Mouse (Mus musculus) stomach, embryonic 15.5 days (tissue): ENCODE results near the gene Ly6g6c. TPM values are rescaled to one million over a fixed set of nuclear protein-coding genes. Genes with fewer than 3 reads are reported as not detected.

Experiments
- ATAC-seq: fragments of 200-750 bp; cut with Nextera tagmentation; 2 replicates; pipeline ENCODE4 v1.8.0; 2017; ENCODE audit warnings: low read depth, moderate number of reproducible peaks, moderate TSS enrichment; ENCODE audit not compliant: insufficient read depth, low FRiP score
- H3K27ac ChIP-seq: fragments of 300-500 bp; sonication (generic); 2 replicates; pipeline ENCODE4 v1.5.1; 2015; ENCODE audit warnings: mild to moderate bottlenecking, inconsistent platforms
- H3K27me3 ChIP-seq: fragments of 300-500 bp; sonication (generic); replicated peaks from 2 replicates; pipeline ENCODE4 v1.6.1; 2015; ENCODE audit warnings: inconsistent platforms
- H3K36me3 ChIP-seq: fragments of 300-500 bp; sonication (generic); 2 replicates; pipeline ENCODE4 v1.6.1; 2015; ENCODE audit warnings: inconsistent platforms
- H3K4me1 ChIP-seq: fragments of 300-500 bp; sonication (generic); 2 replicates; pipeline ENCODE4 v1.6.1; 2015; ENCODE audit warnings: inconsistent platforms
- H3K4me2 ChIP-seq: fragments of 300-500 bp; sonication (generic); 2 replicates; pipeline ENCODE4 v1.6.1; 2015; ENCODE audit warnings: mild to moderate bottlenecking, inconsistent platforms
- H3K4me3 ChIP-seq: fragments of 300-500 bp; sonication (generic); replicated peaks from 2 replicates; pipeline ENCODE4 v1.5.1; 2015; ENCODE audit warnings: inconsistent platforms
- H3K9ac ChIP-seq: fragments of 300-500 bp; sonication (generic); 2 replicates; pipeline ENCODE4 v1.6.1; 2015; ENCODE audit warnings: inconsistent platforms
- H3K9me3 ChIP-seq: fragments of 300-500 bp; sonication (generic); 2 replicates; pipeline ENCODE4 v1.6.1; 2016; ENCODE audit warnings: inconsistent platforms
- WGBS: fragments of 180-500 bp; shearing (Covaris S2); methylation state at CpG from one replicate; pipeline ENCODE4 v1.1.7; 2015; 5-methylcytosine and 5-hydroxymethylcytosine counted together
- polyA plus RNA-seq: library from polyadenylated mRNA; unstranded; fragments of >200 nt; fragmentation: Nextera tagmentation; extraction: Ambion mirVana; gene quantifications from 2 replicates; pipeline ENCODE4 v1.2.1, GENCODE M21; 2015

Gene Ly6g6c
- polyA plus RNA-seq, 1 experiment from 2014 or later: 17.2 TPM

DNA sequence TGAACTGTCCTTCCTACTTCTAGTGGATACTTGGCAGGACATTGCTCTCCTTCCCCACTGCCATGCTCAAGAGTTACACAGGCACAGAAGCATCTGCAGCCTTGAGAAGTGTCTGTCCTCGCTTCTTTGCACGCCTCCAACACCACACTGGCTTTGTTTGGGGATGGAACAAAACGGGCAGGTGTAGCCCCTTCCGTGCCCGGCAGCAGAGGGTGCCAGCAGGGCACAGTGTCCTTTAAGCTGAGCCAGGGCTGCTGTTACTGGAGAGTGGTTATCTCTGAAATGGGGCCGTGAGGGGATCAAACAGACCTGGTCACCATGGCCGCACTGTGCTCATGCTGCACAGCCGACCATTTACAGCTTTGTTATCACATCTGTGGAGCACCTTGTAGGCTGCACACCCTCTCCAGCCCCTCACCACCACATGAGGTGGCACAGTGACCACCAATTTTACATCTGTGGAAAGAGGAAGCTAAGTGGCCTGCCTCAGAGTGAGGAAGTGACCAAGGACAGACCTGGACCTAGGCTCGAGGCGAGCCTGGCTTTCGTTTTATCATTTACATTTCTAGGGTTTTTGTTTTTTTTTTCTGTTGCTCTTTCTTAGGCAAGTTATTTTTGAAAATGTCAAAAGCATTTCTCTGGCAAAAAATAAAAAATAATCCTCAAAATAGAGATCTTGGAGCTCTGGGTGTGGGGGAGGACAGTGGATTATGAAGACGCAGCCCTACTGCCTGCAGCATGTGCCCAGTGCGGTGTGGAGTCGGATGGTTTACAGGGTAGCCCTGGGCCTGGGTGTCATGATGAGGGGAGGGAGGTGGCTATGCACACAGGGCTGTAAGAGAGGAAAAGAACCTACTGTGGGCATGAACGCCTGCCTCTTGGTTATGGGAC lies 29.5 kb downstream of the Ly6g6c start:
- H3K9ac ChIP-seq: no peak overlapping the region
- peaks cover 54% of the 10 kb centered on the region for H3K36me3 ChIP-seq
- H3K27me3 ChIP-seq: no peaks in the 10 kb centered on the region
- H3K27ac ChIP-seq: no peak overlapping the region
- no peak for ATAC-seq
- H3K4me3 ChIP-seq: no peak overlapping the region
- 88% methylated on average over 15 of the region's 15 CpGs for WGBS
- no peaks in the 10 kb centered on the region for H3K9me3 ChIP-seq
- H3K4me2 ChIP-seq: no peak overlapping the region
- H3K4me1 ChIP-seq: peaks cover 9% of the 10 kb centered on the region

DNA sequence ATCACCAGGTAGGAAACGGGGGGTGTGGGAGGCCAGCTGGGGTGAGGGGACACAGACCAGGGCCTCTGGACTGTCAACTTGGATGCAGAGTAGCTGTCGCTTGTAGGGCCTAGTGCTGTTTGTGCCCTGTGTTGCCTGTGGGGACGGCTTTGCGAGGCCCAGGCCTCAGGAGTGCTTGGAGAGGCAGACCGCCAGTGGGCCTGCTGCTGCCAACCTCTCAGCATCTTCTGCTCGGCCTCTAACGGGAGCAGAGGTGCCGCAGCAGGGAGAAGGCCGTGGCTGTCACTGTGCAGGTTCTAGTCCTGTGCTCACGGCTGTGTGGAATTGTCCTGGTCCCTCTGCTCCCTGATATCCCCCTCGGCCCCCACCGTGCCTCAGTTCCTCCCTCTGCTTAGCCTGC lies 31.4 kb downstream of the Ly6g6c start:
- H3K36me3 ChIP-seq: peaks cover 68% of the 10 kb centered on the region
- 84% methylated on average over 12 of the region's 12 CpGs for WGBS

DNA sequence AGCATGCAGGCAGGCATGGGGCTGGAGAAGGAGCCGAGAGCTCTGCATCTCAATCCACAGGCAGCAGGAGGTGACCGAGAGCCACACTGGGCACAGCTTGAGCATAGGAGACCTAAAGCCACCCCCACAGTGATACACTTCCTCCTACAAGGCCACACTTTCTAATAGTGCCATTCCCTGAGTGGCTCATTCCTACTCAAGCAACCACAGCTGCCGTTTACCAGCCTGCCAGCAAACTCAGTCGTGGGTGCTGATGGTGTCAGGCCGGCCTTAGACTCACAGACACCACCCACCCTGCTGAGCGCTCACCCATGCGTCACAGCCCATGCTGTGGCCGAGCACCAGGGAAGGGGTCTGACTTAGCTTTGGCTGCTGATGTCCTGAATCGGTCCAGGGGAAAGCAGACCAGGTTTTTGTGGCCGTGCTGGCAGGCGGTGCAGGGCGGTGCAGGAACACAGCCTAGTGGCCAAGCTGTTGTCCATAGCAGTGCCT lies 32.0 kb downstream of the Ly6g6c start:
- H3K4me2 ChIP-seq: no peak overlapping the region
- no peak overlapping the region for H3K4me3 ChIP-seq
- H3K27me3 ChIP-seq: no peaks in the 10 kb centered on the region
- no peak overlapping the region for H3K9ac ChIP-seq
- H3K36me3 ChIP-seq: peaks cover 70% of the 10 kb centered on the region
- no peak overlapping the region for H3K27ac ChIP-seq
- no peak for ATAC-seq
- H3K9me3 ChIP-seq: no peaks in the 10 kb centered on the region
- WGBS: 88% methylated on average over 12 of the region's 12 CpGs
- H3K4me1 ChIP-seq: no peaks in the 10 kb centered on the region

More for the DNA sequence above, 31.4 kb downstream of the Ly6g6c start:
- H3K27me3 ChIP-seq: no peaks in the 10 kb centered on the region
- no peak overlapping the region for H3K4me2 ChIP-seq
- H3K9ac ChIP-seq: no peak overlapping the region
- H3K9me3 ChIP-seq: no peaks in the 10 kb centered on the region
- no peak for ATAC-seq
- no peak overlapping the region for H3K27ac ChIP-seq
- H3K4me3 ChIP-seq: no peak overlapping the region
- H3K4me1 ChIP-seq: no peaks in the 10 kb centered on the region

DNA sequence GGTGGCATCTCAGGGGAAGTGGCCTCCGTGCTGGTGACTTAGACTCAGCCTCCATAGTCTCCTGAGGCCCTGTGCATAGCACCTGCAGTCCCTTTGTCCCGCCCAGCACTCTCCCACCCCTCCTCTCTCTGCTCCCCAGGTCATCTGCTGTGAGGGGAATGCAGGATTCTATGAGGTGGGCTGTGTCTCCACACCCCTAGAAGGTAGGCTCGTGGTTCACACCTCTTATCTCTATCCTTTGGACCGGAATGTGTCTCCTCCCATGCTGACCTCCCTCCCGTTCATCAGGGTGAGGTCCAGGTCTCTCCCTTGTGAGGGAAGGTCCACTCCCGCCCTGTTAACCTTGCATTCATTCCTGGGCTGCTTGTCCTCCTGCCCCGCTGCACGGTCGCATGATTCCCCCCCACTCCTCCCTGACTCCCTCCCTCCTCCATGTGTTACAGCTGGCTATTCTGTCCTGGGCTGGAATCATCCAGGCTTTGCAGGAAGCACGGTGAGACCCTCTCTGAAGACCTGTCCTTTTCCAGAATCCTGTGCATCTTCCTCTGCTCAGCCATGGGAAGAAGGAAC lies 35.1 kb downstream of the Ly6g6c start:
- WGBS: 62% methylated on average over 10 of the region's 10 CpGs
- no peak for ATAC-seq
- H3K4me3 ChIP-seq: no peak overlapping the region
- peaks cover 56% of the 10 kb centered on the region for H3K36me3 ChIP-seq
- no peaks in the 10 kb centered on the region for H3K4me1 ChIP-seq
- H3K9me3 ChIP-seq: no peaks in the 10 kb centered on the region
- H3K9ac ChIP-seq: no peak overlapping the region
- H3K27me3 ChIP-seq: no peaks in the 10 kb centered on the region
- H3K27ac ChIP-seq: no peak overlapping the region
- H3K4me2 ChIP-seq: no peak overlapping the region

DNA sequence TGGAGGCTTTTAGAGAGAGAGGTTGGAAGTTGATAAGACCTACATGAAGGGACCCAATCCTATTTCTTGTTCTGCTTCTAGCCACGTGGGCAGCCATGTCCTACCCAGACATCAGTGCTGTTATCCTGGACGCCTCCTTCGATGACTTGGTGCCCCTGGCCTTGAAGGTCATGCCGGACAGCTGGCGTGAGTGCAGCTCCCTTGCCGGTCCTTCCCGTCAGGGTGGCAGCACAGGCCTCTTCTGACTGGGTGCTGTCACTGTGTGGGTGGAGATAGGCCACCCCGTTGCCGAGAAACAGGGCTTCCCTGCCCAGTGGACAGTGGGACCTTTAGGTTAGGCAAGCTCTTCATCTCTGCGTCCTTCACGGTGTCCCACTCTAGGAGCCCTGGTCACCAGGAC lies 36.0 kb downstream of the Ly6g6c start:
- peaks cover 1% of the 10 kb centered on the region; the same call in 1 of the 2 replicates for H3K4me1 ChIP-seq
- H3K9ac ChIP-seq: no peak overlapping the region
- ATAC-seq: no peak
- H3K4me2 ChIP-seq: no peak overlapping the region
- WGBS: 87% methylated on average over 11 of the region's 11 CpGs
- peaks cover 50% of the 10 kb centered on the region for H3K36me3 ChIP-seq
- no peaks in the 10 kb centered on the region for H3K9me3 ChIP-seq
- H3K27ac ChIP-seq: no peak overlapping the region
- H3K27me3 ChIP-seq: no peaks in the 10 kb centered on the region
- H3K4me3 ChIP-seq: no peak overlapping the region

DNA sequence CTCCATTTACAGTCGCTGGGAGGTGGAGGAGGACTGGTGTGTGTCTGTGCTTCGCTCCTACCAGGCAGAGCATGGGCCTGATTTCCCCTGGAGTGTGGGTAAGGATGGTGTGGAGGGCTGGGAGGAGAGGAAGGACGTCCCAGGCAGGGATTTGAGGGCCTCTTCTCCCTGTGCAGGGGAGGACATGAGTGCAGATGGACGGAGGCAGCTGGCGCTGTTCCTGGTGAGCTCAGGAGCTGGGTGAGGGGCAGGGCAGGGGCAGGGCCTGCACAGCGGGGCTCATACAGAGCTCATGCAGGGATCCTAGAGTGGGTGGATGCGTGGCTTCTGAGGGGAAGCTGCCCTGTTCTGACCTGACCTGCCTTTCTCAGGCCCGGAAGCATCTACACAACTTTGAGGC lies 37.1 kb downstream of the Ly6g6c start:
- H3K9me3 ChIP-seq: no peaks in the 10 kb centered on the region
- 73% methylated on average over 8 of the region's 8 CpGs for WGBS
- peaks cover 40% of the 10 kb centered on the region for H3K36me3 ChIP-seq
- H3K4me1 ChIP-seq: peaks cover 3% of the 10 kb centered on the region; the same call in 1 of the 2 replicates
- no peak for ATAC-seq
- no peak overlapping the region for H3K4me2 ChIP-seq
- no peak overlapping the region for H3K27ac ChIP-seq
- H3K4me3 ChIP-seq: no peak overlapping the region
- H3K9ac ChIP-seq: no peak overlapping the region
- H3K27me3 ChIP-seq: no peaks in the 10 kb centered on the region

DNA sequence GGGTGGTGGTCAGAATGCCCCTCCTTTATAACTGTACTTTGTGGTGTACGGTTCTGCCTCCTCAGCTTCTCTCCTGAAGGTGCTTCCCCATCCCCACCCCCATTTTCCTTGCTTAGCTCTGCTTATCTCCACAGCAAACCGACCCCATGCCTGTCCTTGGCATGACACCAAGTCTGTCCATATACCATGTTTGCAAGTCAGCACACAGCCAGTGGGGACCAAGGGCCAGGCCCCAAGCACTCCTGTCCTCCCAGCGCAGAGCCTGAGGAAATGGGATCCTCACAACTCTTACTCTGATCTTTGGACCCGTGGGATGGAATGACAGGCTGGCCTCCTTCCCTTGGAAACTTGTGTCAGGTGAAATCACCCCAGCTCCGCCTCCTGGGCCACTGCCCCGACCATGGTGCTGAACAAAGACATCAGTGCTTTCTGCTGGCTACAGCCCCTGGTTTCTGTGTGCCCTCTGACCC lies 38.1 kb downstream of the Ly6g6c start:
- Histone ChIP-seq H3K27me3 (no peaks in the 10 kb centered on the region), H3K9me3 (no peaks in the 10 kb centered on the region), H3K27ac (no peak overlapping the region), H3K9ac (no peak overlapping the region), H3K4me1 (peaks cover 3% of the 10 kb centered on the region; the same call in 1 of the 2 replicates), H3K4me3 (no peak overlapping the region), H3K36me3 (peaks cover 37% of the 10 kb centered on the region), H3K4me2 (no peak overlapping the region)
- ATAC-seq: 0 out of 2 replicates have a peak, but pooled peaks have one; percentile 12
- WGBS: 57% methylated on average over 6 of the region's 6 CpGs

DNA sequence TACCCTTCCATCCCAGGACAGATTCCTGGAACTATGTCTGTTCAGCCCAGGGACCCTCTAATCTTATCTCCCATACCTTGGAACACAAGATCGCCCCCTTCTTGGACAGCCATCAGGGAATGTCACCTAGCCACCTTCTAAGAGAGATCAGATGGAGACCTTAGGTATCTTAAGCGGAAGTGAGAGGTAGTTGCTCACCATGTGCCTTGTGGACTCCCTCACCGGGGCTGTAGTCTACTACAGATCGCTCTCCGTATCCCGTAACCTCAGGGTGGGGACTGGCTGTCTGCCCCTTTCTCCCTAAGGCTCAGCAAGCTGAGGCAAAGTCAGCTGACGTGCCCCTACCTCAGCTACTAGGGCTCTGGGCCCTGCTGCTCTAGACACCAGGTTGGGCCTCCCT lies 38.9 kb downstream of the Ly6g6c start:
- no peak overlapping the region for H3K4me2 ChIP-seq
- H3K27ac ChIP-seq: no peak overlapping the region
- peaks cover 34% of the 10 kb centered on the region for H3K36me3 ChIP-seq
- ATAC-seq: no peak
- WGBS: 91% methylated on average over 7 of the region's 7 CpGs
- no peak overlapping the region for H3K4me3 ChIP-seq
- H3K4me1 ChIP-seq: peaks cover 3% of the 10 kb centered on the region; the same call in 1 of the 2 replicates
- H3K9ac ChIP-seq: no peak overlapping the region
- H3K27me3 ChIP-seq: no peaks in the 10 kb centered on the region
- no peaks in the 10 kb centered on the region for H3K9me3 ChIP-seq

DNA sequence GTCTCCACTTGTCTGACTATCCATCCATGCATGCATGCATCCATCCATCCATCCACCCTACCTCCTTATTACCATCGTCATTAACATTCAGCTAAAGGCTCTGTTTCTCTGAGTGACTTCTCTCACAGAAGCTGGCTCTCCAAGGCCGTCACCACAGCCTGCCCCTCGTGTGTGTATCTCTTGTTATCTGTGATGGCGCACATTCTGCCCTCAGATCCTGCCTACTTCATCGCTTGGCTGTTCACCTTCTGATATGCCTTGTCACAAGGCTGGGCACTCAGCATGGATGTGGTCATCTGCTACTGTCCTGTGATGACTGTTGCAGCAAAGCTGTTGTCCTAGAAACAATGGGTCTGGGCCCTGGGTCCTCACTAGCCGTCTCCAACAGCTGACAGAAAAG lies 39.6 kb downstream of the Ly6g6c start:
- Histone ChIP-seq H3K36me3 (peaks cover 29% of the 10 kb centered on the region), H3K4me1 (peaks cover 3% of the 10 kb centered on the region; the same call in 1 of the 2 replicates), H3K9me3 (no peaks in the 10 kb centered on the region), H3K9ac (no peak overlapping the region), H3K4me2 (no peak overlapping the region), H3K27me3 (no peaks in the 10 kb centered on the region), H3K4me3 (no peak overlapping the region), H3K27ac (no peak overlapping the region)
- peak; percentile 72; the same call in 1 of the 2 replicates for ATAC-seq
- 67% methylated on average over 6 of the region's 6 CpGs for WGBS

DNA sequence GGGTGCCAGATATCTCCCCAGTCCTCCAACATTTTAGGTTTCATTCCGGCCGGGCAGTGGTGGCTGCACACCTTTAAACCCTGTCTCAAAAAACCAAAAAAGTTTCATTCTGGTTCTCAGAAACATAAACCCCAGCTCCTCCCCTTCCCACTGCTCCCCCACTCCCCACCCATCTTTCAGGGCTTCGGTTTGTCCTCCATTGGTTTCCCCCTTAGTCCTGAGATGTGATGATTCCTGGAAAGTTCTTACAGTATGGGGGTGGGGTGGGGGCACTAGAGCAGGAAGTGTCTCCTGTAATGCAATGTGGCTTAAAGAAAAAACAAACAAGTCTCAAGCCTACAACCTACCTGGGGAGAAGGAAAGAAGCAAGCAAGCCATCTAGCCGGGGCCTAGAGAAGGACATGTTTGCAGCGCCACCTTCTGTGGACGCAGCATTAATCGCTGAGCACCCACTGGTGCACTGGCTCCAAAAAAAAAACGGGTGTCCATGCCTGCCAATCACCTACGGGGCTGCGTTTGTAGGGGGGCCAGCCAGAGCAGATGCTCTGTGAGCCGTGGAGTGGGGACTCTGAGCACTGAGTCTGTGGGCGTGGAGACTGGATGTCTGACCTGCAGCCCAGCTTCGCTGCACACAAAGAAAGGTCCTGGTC lies 40.7 kb downstream of the Ly6g6c start:
- peaks cover 19% of the 10 kb centered on the region for H3K36me3 ChIP-seq
- H3K4me3 ChIP-seq: no peak overlapping the region
- H3K27ac ChIP-seq: no peak overlapping the region
- WGBS: 26% methylated on average over 13 of the region's 13 CpGs
- no peaks in the 10 kb centered on the region for H3K27me3 ChIP-seq
- no peaks in the 10 kb centered on the region for H3K9me3 ChIP-seq
- H3K4me2 ChIP-seq: 0 out of 2 replicates have a peak overlapping the region, but pooled peaks have one; percentile 21
- peaks cover 3% of the 10 kb centered on the region; the same call in 1 of the 2 replicates for H3K4me1 ChIP-seq
- H3K9ac ChIP-seq: no peak overlapping the region
- ATAC-seq: no peak

DNA sequence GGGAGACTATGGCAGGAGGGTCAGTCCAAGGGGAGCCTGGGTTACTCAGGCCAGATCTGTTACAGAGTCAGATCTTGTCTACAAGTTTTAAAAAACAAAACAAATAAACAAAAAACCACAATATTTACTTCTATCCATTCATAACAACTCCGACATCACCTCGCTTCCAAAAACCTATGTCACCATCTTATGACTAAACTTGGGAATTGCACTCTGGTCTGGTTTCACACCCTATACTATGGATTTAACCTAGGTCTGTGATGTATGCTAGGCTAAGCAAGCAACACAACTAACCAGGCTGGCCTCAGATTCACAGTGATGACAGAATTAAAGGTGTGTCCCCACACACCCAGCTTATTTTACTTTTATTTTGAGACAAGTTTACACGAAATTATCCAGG lies 41.3 kb downstream of the Ly6g6c start:
- WGBS: 64% methylated on average over 3 of the region's 3 CpGs
- Histone ChIP-seq H3K9ac (no peak overlapping the region), H3K27ac (no peak overlapping the region), H3K4me3 (no peak overlapping the region), H3K36me3 (peaks cover 13% of the 10 kb centered on the region), H3K27me3 (no peaks in the 10 kb centered on the region), H3K4me2 (no peak overlapping the region), H3K4me1 (peaks cover 3% of the 10 kb centered on the region; the same call in 1 of the 2 replicates), H3K9me3 (no peaks in the 10 kb centered on the region)
- ATAC-seq: no peak
